Mouse (Mus musculus) forebrain, embryonic 13.5 days (tissue): ENCODE results near the gene Rbm33. TPM values are rescaled to one million over a fixed set of nuclear protein-coding genes. Genes with fewer than 3 reads are reported as not detected.

Source experiments
- polyA plus RNA-seq: library from polyadenylated mRNA; unstranded; fragments of >200 nt; fragmentation: Nextera tagmentation; extraction: Ambion mirVana; gene quantifications from 2 replicates; pipeline ENCODE4 v1.2.1, GENCODE M21; 2015

Rbm33 gene
- polyA plus RNA-seq, 1 experiment from 2014 or later, result 21.1 TPM

Other genes with a start within 250 kb of the Rbm33 start
- gene Insig1, start 245.8 kb upstream of the Rbm33 start, polyA plus RNA-seq, result 83.6 and 84.4 TPM in 2 replicates
- 0.04 TPM in 1 of 2 replicates, not detected in the other for gene En2, start 151.4 kb upstream of the Rbm33 start, polyA plus RNA-seq
- 1.7 TPM in 2 replicates for gene Cnpy1, start 71.3 kb upstream of the Rbm33 start, polyA plus RNA-seq
- 0.94 and 1.2 TPM in 2 replicates for gene Shh, start 150.1 kb downstream of the Rbm33 start, polyA plus RNA-seq